Mouse (Mus musculus) kidney, adult 2 months (tissue): ENCODE results near the gene Pld2. TPM values are rescaled to one million over a fixed set of nuclear protein-coding genes. Genes with fewer than 3 reads are reported as not detected.

Experiments used
- DNase-seq: peaks from one replicate; pipeline ENCODE4 v3.0.0; 2021
- H3K27ac ChIP-seq: fragments of 200-500 bp; 2 replicates; pipeline ENCODE4 v1.5.1; 2012; ENCODE audit warnings: low read depth, low read length, control low read depth, inconsistent platforms; ENCODE audit not compliant: insufficient read depth
- H3K27me3 ChIP-seq: fragments of 200-500 bp; replicated peaks from 2 replicates; pipeline ENCODE4 v1.6.1; 2012; ENCODE audit warnings: mild to moderate bottlenecking, moderate library complexity, low read length, inconsistent platforms; ENCODE audit not compliant: control insufficient read depth, insufficient read depth
- H3K36me3 ChIP-seq: fragments of 200-500 bp; 2 replicates; pipeline ENCODE4 v1.6.1; 2012; ENCODE audit warnings: mild to moderate bottlenecking, moderate library complexity, low read length, inconsistent platforms; ENCODE audit not compliant: control insufficient read depth, insufficient read depth
- H3K4me1 ChIP-seq: fragments of 200-500 bp; 2 replicates; pipeline ENCODE4 v1.6.1; 2011; ENCODE audit warnings: low read length; ENCODE audit not compliant: control insufficient read depth, insufficient read depth
- H3K4me3 ChIP-seq: fragments of 200-500 bp; 2 replicates; pipeline ENCODE4 v1.5.1; 2011; ENCODE audit warnings: mild to moderate bottlenecking, low read depth, low read length, control low read depth; ENCODE audit not compliant: insufficient read depth
- CTCF ChIP-seq: fragments of 200-500 bp; conservative IDR thresholded peaks from 2 replicates; pipeline ENCODE4 v1.5.1; 2011; ENCODE audit warnings: low read depth, mild to moderate bottlenecking, control low read depth, low read length, moderate library complexity, mixed read lengths; ENCODE audit not compliant: insufficient read depth, insufficient read length
- POLR2A ChIP-seq: fragments of 200-500 bp; IDR thresholded peaks from one replicate; pipeline ENCODE4 v1.6.1; 2011; ENCODE audit warnings: low read depth, low read length, control low read depth
- WGBS: fragments of 180-500 bp; shearing (Covaris S2); methylation state at CpG from one replicate; pipeline ENCODE4 v1.1.7; 2018; 5-methylcytosine and 5-hydroxymethylcytosine counted together
- polyA plus RNA-seq: library from polyadenylated mRNA; depleted of rRNA; stranded (reverse); fragments of >200 nt; gene quantifications from 2 replicates; pipeline ENCODE4 v1.2.3, GENCODE M21; 2012

Gene Pld2
- polyA plus RNA-seq, 1 experiment: 16.6 TPM

DNA sequence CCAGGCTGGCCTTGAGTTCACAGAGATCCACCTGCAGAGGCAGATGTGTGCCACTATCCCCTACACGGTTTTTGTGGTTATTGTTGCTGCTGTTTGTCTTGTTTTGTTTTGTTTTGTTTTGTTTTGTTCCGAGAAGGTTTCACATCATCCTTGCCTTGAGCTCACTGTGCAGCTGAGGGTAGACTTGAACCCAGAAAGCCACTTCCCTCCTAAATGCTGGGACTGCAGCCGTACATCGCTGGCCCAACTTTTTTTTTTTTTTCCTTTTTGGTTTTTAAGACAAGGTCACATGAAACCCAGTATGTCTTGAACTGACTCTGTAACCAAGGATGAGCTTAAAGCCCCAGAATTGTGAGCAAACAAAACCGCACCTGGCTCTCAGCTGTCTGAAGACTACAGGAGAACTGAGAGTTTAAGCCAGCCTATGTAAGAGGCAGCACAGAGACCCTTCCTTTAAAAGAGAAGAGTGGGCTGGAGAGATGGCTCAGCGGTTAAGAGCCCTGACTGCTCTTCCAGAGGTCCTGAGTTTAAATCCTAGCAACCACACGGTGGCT, 32.8 kb upstream of the Pld2 start:
- no peaks in the 10 kb centered on the region for H3K27me3 ChIP-seq
- no peak for DNase-seq
- TF ChIP-seq POLR2A (no peak), CTCF (no peak)
- H3K4me1 ChIP-seq: no peaks in the 10 kb centered on the region
- H3K36me3 ChIP-seq: no peaks in the 10 kb centered on the region
- WGBS: 77% methylated on average over 7 of the region's 7 CpGs
- H3K4me3 ChIP-seq: no peak overlapping the region
- H3K27ac ChIP-seq: no peak overlapping the region

DNA sequence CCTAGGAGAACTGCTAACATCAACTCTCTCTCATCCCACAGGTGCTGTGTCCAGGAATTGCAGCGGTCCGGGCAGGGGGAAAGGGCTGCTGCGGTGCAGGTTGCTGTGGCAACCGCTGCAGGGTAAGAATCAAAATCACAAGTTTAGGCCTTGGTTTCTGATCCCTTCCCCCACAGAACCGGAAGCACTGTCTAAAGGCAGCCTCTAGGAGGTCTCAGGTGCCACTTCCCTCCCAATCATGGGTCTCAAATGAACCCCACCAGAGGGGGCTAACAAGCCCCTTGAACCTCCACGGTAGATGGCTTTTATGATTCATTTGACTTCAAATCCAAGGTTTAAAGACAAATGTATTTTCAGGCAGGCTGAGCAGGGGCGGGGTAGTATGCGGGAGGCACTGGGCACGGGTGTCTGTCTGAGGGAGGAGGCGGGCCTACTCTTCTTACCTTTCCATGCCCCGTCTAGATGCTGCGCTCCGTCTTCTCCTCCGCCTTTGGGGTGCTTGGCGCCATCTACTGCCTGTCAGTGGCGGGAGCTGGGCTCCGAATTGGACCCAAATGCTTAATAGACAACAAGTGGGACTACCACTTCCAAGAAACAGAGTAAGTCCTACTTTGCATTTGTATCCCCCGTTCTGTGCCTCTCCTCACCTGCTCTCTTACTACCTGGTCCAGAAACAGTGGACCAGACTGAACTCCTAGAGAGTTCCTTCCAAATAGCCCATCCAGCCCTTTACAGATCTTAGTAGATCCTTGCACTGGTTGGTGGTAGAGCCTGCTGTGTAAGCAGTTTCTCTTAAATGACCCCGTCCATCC, 29.9 kb upstream of the Pld2 start:
- 14% methylated on average over 19 of the region's 19 CpGs for WGBS
- Histone ChIP-seq H3K4me1 (no peaks in the 10 kb centered on the region), H3K4me3 (no peak overlapping the region)

DNA sequence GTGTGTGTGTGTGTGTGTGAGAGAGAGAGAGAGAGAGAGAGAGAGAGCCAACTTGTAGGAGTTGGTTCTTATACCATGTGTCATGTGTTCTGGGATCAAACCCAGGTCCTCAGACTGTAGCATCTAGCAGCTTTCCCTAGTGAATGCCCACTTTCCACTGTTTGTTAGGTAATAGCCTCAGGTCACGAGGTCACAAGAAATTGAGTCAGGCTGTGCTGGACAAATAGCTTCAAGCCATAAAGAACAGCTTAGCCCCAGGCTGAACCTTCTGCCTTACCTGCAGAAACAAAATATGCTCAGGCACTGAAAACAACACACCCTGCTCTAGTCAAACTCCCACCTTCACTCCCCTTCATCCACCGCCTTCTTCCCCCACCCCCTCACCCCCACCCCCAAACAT, 28.6 kb upstream of the Pld2 start:
- H3K4me1 ChIP-seq: no peaks in the 10 kb centered on the region
- H3K36me3 ChIP-seq: no peaks in the 10 kb centered on the region
- TF ChIP-seq POLR2A: no peak
- no peak for TF ChIP-seq CTCF
- no peak overlapping the region for H3K27ac ChIP-seq
- DNase-seq: no peak
- no peak overlapping the region for H3K4me3 ChIP-seq
- 55% methylated on average over 2 of the region's 2 CpGs for WGBS
- H3K27me3 ChIP-seq: no peaks in the 10 kb centered on the region

More for the DNA sequence above, 29.9 kb upstream of the Pld2 start:
- Histone ChIP-seq H3K27ac (no peak overlapping the region), H3K27me3 (no peaks in the 10 kb centered on the region), H3K36me3 (no peaks in the 10 kb centered on the region)
- TF ChIP-seq CTCF (peak; percentile 86), POLR2A (no peak)
- DNase-seq: peak; percentile 49

DNA sequence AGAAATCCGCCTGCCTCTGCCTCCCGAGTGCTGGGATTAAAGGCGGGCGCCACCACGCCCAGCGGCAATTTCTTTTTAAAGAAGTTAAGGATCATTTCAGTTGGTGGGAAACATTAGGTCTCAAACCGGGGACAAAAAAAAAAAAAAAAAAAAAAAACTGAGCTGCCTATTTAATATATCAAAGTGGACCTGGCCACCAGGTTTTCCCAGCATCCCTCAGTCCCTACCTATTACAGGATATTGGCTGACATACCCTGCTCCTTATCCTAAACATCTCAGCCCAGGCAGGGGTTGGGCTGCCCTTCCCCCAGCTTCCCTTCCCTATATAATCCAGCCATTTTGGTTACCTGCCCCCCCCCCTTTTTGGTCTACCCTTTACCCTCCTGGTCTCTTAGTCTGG, 28.0 kb upstream of the Pld2 start:
- no peak for TF ChIP-seq POLR2A
- no peak for TF ChIP-seq CTCF
- Histone ChIP-seq H3K4me3 (no peak overlapping the region), H3K27ac (no peak overlapping the region), H3K36me3 (no peaks in the 10 kb centered on the region), H3K4me1 (no peaks in the 10 kb centered on the region), H3K27me3 (no peaks in the 10 kb centered on the region)
- no peak for DNase-seq
- 91% methylated on average over 7 of the region's 7 CpGs for WGBS

DNA sequence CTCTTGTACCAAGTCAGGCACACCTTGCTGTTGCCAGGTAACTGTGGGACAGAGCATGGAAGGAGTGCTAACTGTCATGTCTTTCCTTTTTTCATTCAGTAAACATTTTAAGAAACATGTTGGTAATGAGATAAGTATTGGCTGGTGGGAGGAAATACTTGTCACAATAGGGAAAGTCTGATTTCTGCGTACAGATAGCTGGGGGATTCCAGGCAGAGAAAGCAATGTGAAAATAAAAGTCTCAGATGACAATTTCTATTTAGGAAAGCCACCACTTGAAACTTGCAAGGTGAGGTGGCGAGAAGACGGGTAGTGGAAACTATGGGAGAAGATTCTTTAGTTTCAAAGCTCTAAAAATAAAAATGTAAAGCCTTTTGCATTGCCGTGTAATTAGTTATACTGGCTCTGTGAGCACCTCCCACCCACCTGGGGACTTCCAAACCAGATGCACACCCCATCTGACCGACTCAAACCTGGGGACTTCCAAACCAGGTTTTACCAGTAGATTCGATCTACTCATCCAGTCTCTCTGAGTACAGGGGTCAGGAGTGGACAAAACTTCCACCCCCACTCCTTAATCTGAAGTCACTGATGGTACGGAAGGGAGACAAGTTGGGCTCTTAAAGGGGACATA, 27.0 kb upstream of the Pld2 start:
- Histone ChIP-seq H3K4me3 (no peak overlapping the region), H3K4me1 (no peaks in the 10 kb centered on the region), H3K27ac (no peak overlapping the region), H3K27me3 (no peaks in the 10 kb centered on the region), H3K36me3 (no peaks in the 10 kb centered on the region)
- WGBS: 78% methylated on average over 7 of the region's 7 CpGs
- TF ChIP-seq CTCF (no peak), POLR2A (no peak)
- DNase-seq: no peak

DNA sequence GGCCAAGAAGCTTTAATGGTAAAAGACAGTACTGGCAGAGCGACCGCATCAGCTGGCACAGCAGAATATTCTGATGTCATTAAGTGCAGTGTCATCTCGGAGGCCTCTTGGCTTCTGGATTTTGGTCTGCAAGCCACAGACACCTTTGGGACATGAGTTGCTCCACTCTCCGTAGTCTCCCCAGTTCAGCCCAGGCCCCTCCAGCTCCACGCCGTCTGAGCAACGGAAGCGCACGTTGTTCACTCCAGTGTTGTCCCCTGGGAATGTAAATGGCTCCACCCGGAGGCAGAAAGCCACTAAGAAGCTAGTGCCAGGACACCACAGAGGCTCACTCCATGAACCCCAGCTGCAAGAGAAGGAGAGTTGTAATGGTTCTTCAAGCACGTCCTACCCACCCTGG, 26.3 kb upstream of the Pld2 start:
- no peak for DNase-seq
- H3K4me3 ChIP-seq: no peak overlapping the region
- TF ChIP-seq CTCF (no peak), POLR2A (no peak)
- no peaks in the 10 kb centered on the region for H3K4me1 ChIP-seq
- H3K36me3 ChIP-seq: no peaks in the 10 kb centered on the region
- H3K27me3 ChIP-seq: no peaks in the 10 kb centered on the region
- WGBS: 54% methylated on average over 11 of the region's 11 CpGs
- no peak overlapping the region for H3K27ac ChIP-seq

DNA sequence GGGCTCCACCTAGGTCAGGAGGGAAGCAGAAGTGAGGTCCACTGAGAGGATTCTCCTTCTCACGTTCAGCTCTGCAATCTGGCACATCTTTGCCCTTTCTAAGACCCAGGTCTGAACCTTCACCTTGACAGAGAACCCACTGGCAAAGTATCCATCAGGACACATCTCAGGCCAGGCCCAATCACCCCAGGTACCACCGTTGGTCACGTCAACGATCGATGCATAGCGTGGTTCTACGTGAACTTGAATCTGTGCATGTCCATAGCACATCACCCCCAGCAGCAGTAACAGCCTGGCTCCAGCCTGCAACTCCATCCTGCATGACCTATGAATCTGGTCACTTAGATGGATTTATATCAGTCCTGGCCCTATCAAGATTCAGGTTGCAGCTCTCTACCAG, 25.6 kb upstream of the Pld2 start, which contains the start of gene Vmo1:
TSS of gene Vmo1 (minus strand) at position 329 of the 400 bp plus-strand sequence.
- no peak within 1 kb of the TSS for H3K27ac ChIP-seq
- no peak for TF ChIP-seq POLR2A
- TF ChIP-seq CTCF: no peak
- H3K27me3 ChIP-seq: no peaks in the 10 kb centered on the region
- 84% methylated on average over 7 of the region's 7 CpGs for WGBS
- H3K4me3 ChIP-seq: no peak within 1 kb of the TSS
- no peak for DNase-seq
- H3K36me3 ChIP-seq: no peaks in the 10 kb centered on the region
- no peaks in the 10 kb centered on the region for H3K4me1 ChIP-seq
